Mouse (Mus musculus): ENCODE data around the gene Nhp2. TPM values are rescaled to one million over a fixed set of nuclear protein-coding genes. Genes with fewer than 3 reads are reported as not detected.
A peak's percentile ranks its signal among the peaks of the same experiment; 100 is the strongest.
"Not testable (repeated sequence)": the region's sequence is repeated elsewhere in the genome, so short reads cannot be mapped to it uniquely, and the experiment has no call there.

The Nhp2 gene
- total RNA-seq, 4 experiments from 2014 or later, result 52.2 to 75.1 (median 56.2) TPM

- DNase-seq, result no peak
Measured at GRCm38 (mm10) chr11:51658705-51659104, 39.2 kb downstream of the Nhp2 start.

GRCm38 (mm10) chr11:51661867-51662365 lies 42.4 kb downstream of the Nhp2 start:
- DNase-seq, result no peak

- no peak for DNase-seq
Measured at GRCm38 (mm10) chr11:51662632-51663031, 43.1 kb downstream of the Nhp2 start.

GRCm38 (mm10) chr11:51664747-51665146 lies 45.2 kb downstream of the Nhp2 start:
- not testable (repeated sequence) for DNase-seq

GRCm38 (mm10) chr11:51670846-51671245 lies 51.3 kb downstream of the Nhp2 start:
- no peak for DNase-seq

GRCm38 (mm10) chr11:51671376-51671775 lies 51.8 kb downstream of the Nhp2 start:
- DNase-seq, result no peak

- peak; percentile 26 for DNase-seq
Measured at GRCm38 (mm10) chr11:51673291-51673690, 53.8 kb downstream of the Nhp2 start.

Other genes starting within 250 kb of the Nhp2 start
- 10 to 100 TPM; 27.2 to 39.4 (median 33.3) TPM for gene Phykpl, start 35.0 kb upstream of the Nhp2 start, total RNA-seq (2022)
- 100 to 1,000 TPM; 219 to 321 (median 266) TPM for gene Hnrnpab, start 12.9 kb upstream of the Nhp2 start, total RNA-seq (2022)
- gene Rmnd5b, start 16.2 kb downstream of the Nhp2 start, total RNA-seq (2022), result 10 to 100 TPM; 42.4 to 60.2 (median 51.6) TPM
- 10 to 100 TPM in 1 of 4 experiments, 1 to 10 TPM in 3; 8.2 to 10.6 (median 8.5) TPM for gene N4bp3, start 31.1 kb downstream of the Nhp2 start, total RNA-seq (2022)
- gene D930048N14Rik, start 31.2 kb downstream of the Nhp2 start, total RNA-seq (2022), result 1 to 10 TPM; 1.6 to 5.4 (median 2.8) TPM
- gene 0610009B22Rik, start 69.1 kb downstream of the Nhp2 start, total RNA-seq (2022), result 10 to 100 TPM; 45.7 to 63.8 (median 50.0) TPM
- 10 to 100 TPM; 33.6 to 38.5 (median 37.4) TPM for gene Sec24a, start 143.9 kb downstream of the Nhp2 start, total RNA-seq (2022)
- gene Sar1b, start 144.0 kb downstream of the Nhp2 start, total RNA-seq (2022), result 100 to 1,000 TPM in 2 of 4 experiments, 10 to 100 TPM in 2; 96.3 to 116 (median 101) TPM
- gene Jade2, start 237.9 kb downstream of the Nhp2 start, total RNA-seq (2022), result 10 to 100 TPM; 21.1 to 36.2 (median 30.3) TPM